Mouse (Mus musculus): Measurements from ENCODE around the gene Olfr1123. TPM values are rescaled to one million over a fixed set of nuclear protein-coding genes. Genes with fewer than 3 reads are reported as not detected.
"Not testable (repeated sequence)": the region's sequence is repeated elsewhere in the genome, so short reads cannot be mapped to it uniquely, and the experiment has no call there.

The Olfr1123 gene
- not detected in 2 replicates for polyA plus RNA-seq (2016; fragmentation: Nextera tagmentation; extraction: Ambion mirVana)

- H3K4me1 ChIP-seq (replicated peaks): no peaks in the 10 kb centered on the region
- H3K27me3 ChIP-seq (replicated peaks): no peaks in the 10 kb centered on the region
- 81% methylated on average over 1 of the region's 1 CpGs for WGBS
- no peak within 1 kb of the TSS for H3K4me2 ChIP-seq
- no peak for ATAC-seq (ENCODE audit: insufficient number of reproducible peaks, low FRiP score)
- no peak within 1 kb of the TSS for H3K27ac ChIP-seq (ENCODE audit: poor library complexity, severe bottlenecking)
- H3K4me3 ChIP-seq: no peak within 1 kb of the TSS
- no peaks in the 10 kb centered on the region for H3K9me3 ChIP-seq (replicated peaks)
- H3K9ac ChIP-seq: no peak within 1 kb of the TSS
- H3K36me3 ChIP-seq: no peaks in the 10 kb centered on the region
Observed at GRCm38 (mm10) chr2:87416335-87416734, at the start of gene Olfr1123. Gene Olfr1123 (plus strand): TSS chr2:87416635.

GRCm38 (mm10) chr2:87369595-87369994 lies 46.8 kb upstream of the Olfr1123 start, which contains the start of gene Olfr1121:
Gene Olfr1121 (plus strand): TSS chr2:87369895.
- no peaks in the 10 kb centered on the region for H3K9me3 ChIP-seq (replicated peaks)
- H3K4me1 ChIP-seq (replicated peaks): no peaks in the 10 kb centered on the region
- no peaks in the 10 kb centered on the region for H3K36me3 ChIP-seq
- H3K27ac ChIP-seq (ENCODE audit: poor library complexity, severe bottlenecking): no peak within 1 kb of the TSS
- no peak within 1 kb of the TSS for H3K4me2 ChIP-seq
- H3K27me3 ChIP-seq (replicated peaks): no peaks in the 10 kb centered on the region
- 31% methylated on average over 1 of the region's 1 CpGs for WGBS
- no peak within 1 kb of the TSS for H3K4me3 ChIP-seq
- H3K9ac ChIP-seq: no peak within 1 kb of the TSS
- no peak for ATAC-seq (ENCODE audit: insufficient number of reproducible peaks, low FRiP score)

GRCm38 (mm10) chr2:87371726-87372125 lies 44.7 kb upstream of the Olfr1123 start:
- H3K4me3 ChIP-seq: no peak overlapping the region
- H3K27ac ChIP-seq (ENCODE audit: poor library complexity, severe bottlenecking): no peak overlapping the region
- no peak overlapping the region for H3K9ac ChIP-seq
- 77% methylated on average over 4 of the region's 4 CpGs for WGBS
- H3K9me3 ChIP-seq (replicated peaks): no peaks in the 10 kb centered on the region
- H3K36me3 ChIP-seq: no peaks in the 10 kb centered on the region
- no peak overlapping the region for H3K4me2 ChIP-seq
- no peaks in the 10 kb centered on the region for H3K27me3 ChIP-seq (replicated peaks)
- ATAC-seq (ENCODE audit: insufficient number of reproducible peaks, low FRiP score): no peak
- no peaks in the 10 kb centered on the region for H3K4me1 ChIP-seq (replicated peaks)

GRCm38 (mm10) chr2:87383935-87384334 lies 32.5 kb upstream of the Olfr1123 start:
- H3K4me2 ChIP-seq: no peak overlapping the region
- no peaks in the 10 kb centered on the region for H3K9me3 ChIP-seq (replicated peaks)
- ATAC-seq (ENCODE audit: insufficient number of reproducible peaks, low FRiP score): no peak
- no peak overlapping the region for H3K4me3 ChIP-seq
- H3K27me3 ChIP-seq (replicated peaks): no peaks in the 10 kb centered on the region
- no peak overlapping the region for H3K27ac ChIP-seq (ENCODE audit: poor library complexity, severe bottlenecking)
- no peak overlapping the region for H3K9ac ChIP-seq
- H3K36me3 ChIP-seq: no peaks in the 10 kb centered on the region
- WGBS: 43% methylated on average over 2 of the region's 2 CpGs
- H3K4me1 ChIP-seq (replicated peaks): no peaks in the 10 kb centered on the region

- Histone ChIP-seq H3K36me3 (no peaks in the 10 kb centered on the region), H3K4me2 (no peak within 1 kb of the TSS), H3K4me3 (no peak within 1 kb of the TSS), H3K4me1 (replicated peaks) (no peaks in the 10 kb centered on the region), H3K9me3 (replicated peaks) (no peaks in the 10 kb centered on the region), H3K27me3 (replicated peaks) (no peaks in the 10 kb centered on the region), H3K27ac (ENCODE audit: poor library complexity, severe bottlenecking) (no peak within 1 kb of the TSS), H3K9ac (no peak within 1 kb of the TSS)
- 68% methylated on average over 2 of the region's 2 CpGs for WGBS
- ATAC-seq (ENCODE audit: insufficient number of reproducible peaks, low FRiP score): no peak
Observed at GRCm38 (mm10) chr2:87385549-87385948, 30.9 kb upstream of the Olfr1123 start, which contains the start of gene Olfr1122. Gene Olfr1122 (plus strand): TSS chr2:87385849.

- 85% methylated on average over 5 of the region's 5 CpGs for WGBS
- not testable (repeated sequence) for H3K9me3 ChIP-seq (replicated peaks); H3K36me3 ChIP-seq; H3K27ac ChIP-seq (ENCODE audit: poor library complexity, severe bottlenecking); H3K4me3 ChIP-seq; ATAC-seq (ENCODE audit: insufficient number of reproducible peaks, low FRiP score); H3K27me3 ChIP-seq (replicated peaks); H3K4me2 ChIP-seq; H3K9ac ChIP-seq; H3K4me1 ChIP-seq (replicated peaks)
Observed at GRCm38 (mm10) chr2:87393605-87394004, 22.8 kb upstream of the Olfr1123 start.

GRCm38 (mm10) chr2:87394686-87395085 lies 21.7 kb upstream of the Olfr1123 start:
- WGBS: 70% methylated on average over 7 of the region's 7 CpGs
- H3K27me3 ChIP-seq (replicated peaks); H3K4me3 ChIP-seq; H3K36me3 ChIP-seq; H3K4me1 ChIP-seq (replicated peaks); ATAC-seq (ENCODE audit: insufficient number of reproducible peaks, low FRiP score); H3K9me3 ChIP-seq (replicated peaks); H3K9ac ChIP-seq; H3K27ac ChIP-seq (ENCODE audit: poor library complexity, severe bottlenecking); H3K4me2 ChIP-seq: not testable (repeated sequence)

GRCm38 (mm10) chr2:87429975-87430374 lies 13.5 kb downstream of the Olfr1123 start, which contains the start of gene Olfr1124:
Gene Olfr1124 (plus strand): TSS chr2:87430275.
- Histone ChIP-seq H3K4me1 (replicated peaks) (no peaks in the 10 kb centered on the region), H3K27ac (ENCODE audit: poor library complexity, severe bottlenecking) (no peak within 1 kb of the TSS), H3K27me3 (replicated peaks) (no peaks in the 10 kb centered on the region), H3K9me3 (replicated peaks) (no peaks in the 10 kb centered on the region), H3K4me3 (no peak within 1 kb of the TSS), H3K4me2 (no peak within 1 kb of the TSS), H3K9ac (no peak within 1 kb of the TSS), H3K36me3 (no peaks in the 10 kb centered on the region)
- ATAC-seq (ENCODE audit: insufficient number of reproducible peaks, low FRiP score): no peak
- 85% methylated on average over 1 of the region's 1 CpGs for WGBS

- no peaks in the 10 kb centered on the region for H3K4me1 ChIP-seq (replicated peaks)
- no peaks in the 10 kb centered on the region for H3K27me3 ChIP-seq (replicated peaks)
- H3K4me3 ChIP-seq: no peak overlapping the region
Observed at GRCm38 (mm10) chr2:87437731-87438130, 21.3 kb downstream of the Olfr1123 start.

GRCm38 (mm10) chr2:87453662-87454061 lies 37.2 kb downstream of the Olfr1123 start, which contains the start of gene Olfr1126:
Gene Olfr1126 (plus strand): TSS chr2:87453962.
- H3K36me3 ChIP-seq: no peaks in the 10 kb centered on the region
- no peak within 1 kb of the TSS for H3K9ac ChIP-seq
- H3K27me3 ChIP-seq (replicated peaks): no peaks in the 10 kb centered on the region
- no peak for ATAC-seq (ENCODE audit: insufficient number of reproducible peaks, low FRiP score)
- H3K4me2 ChIP-seq: no peak within 1 kb of the TSS
- H3K4me1 ChIP-seq (replicated peaks): no peaks in the 10 kb centered on the region
- H3K27ac ChIP-seq (ENCODE audit: poor library complexity, severe bottlenecking): no peak within 1 kb of the TSS
- no peaks in the 10 kb centered on the region for H3K9me3 ChIP-seq (replicated peaks)
- H3K4me3 ChIP-seq: no peak within 1 kb of the TSS

More at GRCm38 (mm10) chr2:87437731-87438130, 21.3 kb downstream of the Olfr1123 start:
- no peak overlapping the region for H3K4me2 ChIP-seq
- no peaks in the 10 kb centered on the region for H3K36me3 ChIP-seq
- no peak overlapping the region for H3K27ac ChIP-seq (ENCODE audit: poor library complexity, severe bottlenecking)
- no peak for ATAC-seq (ENCODE audit: insufficient number of reproducible peaks, low FRiP score)
- 85% methylated on average over 16 of the region's 16 CpGs for WGBS
- no peak overlapping the region for H3K9ac ChIP-seq
- H3K9me3 ChIP-seq (replicated peaks): peaks cover 4% of the 10 kb centered on the region; the same call in 1 of the 2 replicates

- 84% methylated on average over 4 of the region's 4 CpGs for WGBS
- H3K4me3 ChIP-seq: no peak overlapping the region
- no peaks in the 10 kb centered on the region for H3K27me3 ChIP-seq (replicated peaks)
- H3K9me3 ChIP-seq (replicated peaks): 0 out of 2 replicates have a peak, but pooled peaks cover 3% of the 10 kb centered on the region
- no peak for ATAC-seq (ENCODE audit: insufficient number of reproducible peaks, low FRiP score)
- no peak overlapping the region for H3K9ac ChIP-seq
- no peak overlapping the region for H3K4me2 ChIP-seq
- H3K36me3 ChIP-seq: no peaks in the 10 kb centered on the region
- H3K27ac ChIP-seq (ENCODE audit: poor library complexity, severe bottlenecking): no peak overlapping the region
- H3K4me1 ChIP-seq (replicated peaks): no peaks in the 10 kb centered on the region
Observed at GRCm38 (mm10) chr2:87461769-87462168, 45.3 kb downstream of the Olfr1123 start.

Data from heart, embryonic 12.5 days (tissue).